Mouse (Mus musculus) urinary bladder, adult 18-20 months (tissue): ENCODE data around the gene Gm17359.

ENCODE experiments used
- DNase-seq, 2 experiments: peaks; one replicate each; pipeline ENCODE4 v3.0.0; 2022; ENCODE audit warnings: low spot score in 2 of 2, mixed read lengths in 2 of 2

Gene Gm17359

GRCm38 (mm10) chr3:79349311-79349710, 12.8 kb downstream of the Gm17359 start:
- DNase-seq, result no peak

GRCm38 (mm10) chr3:79358721-79359120, 22.3 kb downstream of the Gm17359 start:
- DNase-seq, result no peak

DNA sequence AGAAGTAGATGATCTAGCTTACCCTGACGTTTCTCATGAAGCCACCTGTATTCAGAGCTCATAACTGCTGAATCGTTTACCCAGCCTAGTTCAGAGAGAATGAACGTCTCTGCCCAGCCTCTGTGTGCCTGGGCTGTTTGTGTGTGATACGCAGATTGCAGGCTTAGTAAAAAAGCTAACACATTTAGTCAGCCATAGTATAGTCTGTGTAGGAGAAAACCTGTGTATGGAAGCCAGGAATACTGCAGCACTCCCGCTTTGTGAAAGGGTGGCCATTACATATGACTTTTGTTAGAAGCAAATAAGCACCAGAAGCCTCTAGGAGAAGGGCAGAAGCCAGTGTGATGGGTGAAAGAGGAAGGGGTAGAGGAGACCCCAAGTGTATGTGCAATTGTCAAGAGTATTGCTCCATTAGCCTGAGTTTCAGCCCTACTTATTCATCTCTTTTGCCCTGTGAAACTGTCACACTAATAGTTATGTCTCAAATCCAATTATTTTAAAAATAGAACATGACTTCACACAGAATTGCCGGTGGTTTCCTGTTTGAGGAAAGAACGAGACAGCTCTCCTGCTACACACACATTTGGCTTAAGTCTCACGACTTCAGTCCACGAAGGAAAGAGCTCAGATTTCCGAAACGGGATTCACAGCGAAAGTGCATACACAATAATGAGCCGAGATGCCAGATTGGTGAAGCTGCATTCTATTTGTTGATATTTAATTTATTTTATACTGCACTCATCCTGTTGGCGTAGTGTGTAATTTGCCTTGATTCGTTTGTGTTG, 24.0 kb downstream of the Gm17359 start:
- DNase-seq, result no peak

GRCm38 (mm10) chr3:79366098-79366497, 29.6 kb downstream of the Gm17359 start:
- DNase-seq, result no peak

GRCm38 (mm10) chr3:79368306-79368705, 31.8 kb downstream of the Gm17359 start:
- DNase-seq, result no peak

GRCm38 (mm10) chr3:79370385-79370929, 34.0 kb downstream of the Gm17359 start:
- no peak for DNase-seq

DNA sequence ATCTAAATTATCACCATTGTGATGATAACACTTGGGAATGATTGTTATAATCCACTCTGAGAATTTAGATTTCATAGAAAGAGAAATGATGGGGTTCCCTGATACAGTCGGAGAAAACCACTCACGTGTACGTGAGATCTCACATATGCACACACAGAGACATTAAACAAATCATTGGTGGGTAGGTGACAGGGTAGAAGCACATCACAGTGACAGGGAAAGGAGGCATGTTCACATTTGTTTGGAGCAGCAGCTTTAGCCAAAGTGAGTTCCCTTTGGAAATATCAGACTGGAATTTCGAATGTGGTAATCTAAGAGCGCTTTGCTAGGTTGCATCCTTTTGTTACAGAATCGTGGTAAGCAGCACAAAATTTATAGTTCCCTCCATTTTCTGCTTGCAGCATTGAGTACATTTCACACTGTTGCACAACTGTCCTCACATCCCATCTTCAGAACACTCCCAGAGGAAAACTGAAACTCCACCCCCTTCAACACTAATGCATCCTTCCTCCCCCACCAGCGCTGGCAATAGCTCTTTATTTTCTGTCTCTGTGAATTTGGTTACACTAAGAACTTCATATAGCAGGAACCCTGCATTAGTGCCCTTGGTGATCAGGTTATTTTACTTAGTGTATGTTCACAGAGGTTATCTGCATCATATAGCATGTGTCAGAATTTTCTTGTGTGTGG, 35.2 kb downstream of the Gm17359 start:
- DNase-seq, result no peak

GRCm38 (mm10) chr3:79373930-79374329, 37.5 kb downstream of the Gm17359 start:
- DNase-seq, result no peak

DNA sequence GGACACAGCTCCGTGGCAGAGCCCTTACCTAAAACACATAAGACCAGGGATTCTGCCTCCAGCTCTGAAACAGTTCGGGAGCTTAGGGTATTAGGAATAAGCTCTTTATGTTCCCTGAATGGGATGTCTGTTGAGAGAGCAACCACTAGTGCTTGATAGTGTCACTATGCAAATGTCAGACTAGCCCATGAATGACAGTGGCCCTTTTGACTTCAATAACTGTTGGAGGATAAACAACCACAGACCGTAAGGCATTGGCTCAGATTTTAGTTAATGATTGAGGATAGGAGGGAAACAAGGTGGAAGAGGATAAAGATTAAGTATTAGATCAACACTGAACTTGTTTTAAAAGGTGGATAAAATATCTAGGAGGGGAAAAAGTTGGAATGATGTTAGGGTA, 41.6 kb downstream of the Gm17359 start:
- DNase-seq, result no peak

- DNase-seq, result no peak
Observed at GRCm38 (mm10) chr3:79379255-79379836, 42.9 kb downstream of the Gm17359 start.

GRCm38 (mm10) chr3:79379873-79380595, 43.6 kb downstream of the Gm17359 start:
- no peak for DNase-seq

GRCm38 (mm10) chr3:79381398-79381797, 44.9 kb downstream of the Gm17359 start:
- DNase-seq, result no peak

DNA sequence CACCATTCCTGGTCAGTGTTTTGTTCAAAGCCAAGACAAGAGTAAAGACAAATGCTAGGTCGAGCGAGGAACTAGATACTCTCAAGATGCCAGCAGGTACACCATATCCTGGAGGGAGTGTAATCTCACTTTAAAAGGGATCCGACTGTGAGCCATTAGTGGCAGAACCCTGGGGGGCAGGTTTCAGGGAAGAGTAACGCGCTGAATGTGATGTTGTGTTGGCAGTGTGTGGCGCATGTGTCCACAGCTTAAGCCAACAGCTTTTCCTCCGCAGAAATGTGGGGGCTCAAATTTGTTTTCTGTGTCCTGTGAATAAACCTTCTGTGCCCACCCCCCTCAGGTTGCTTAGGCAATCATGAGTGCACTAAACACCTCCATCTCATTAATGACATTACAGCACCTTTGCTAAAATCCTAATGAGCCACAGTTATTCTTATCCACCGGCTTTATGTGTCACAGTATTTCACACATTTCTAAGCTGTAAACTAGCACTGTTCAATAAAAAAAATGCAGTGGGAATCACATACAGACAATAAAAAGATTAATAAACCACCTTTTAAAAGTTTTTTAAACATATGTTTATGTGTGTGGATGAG, 49.1 kb downstream of the Gm17359 start:
- no peak for DNase-seq

DNA sequence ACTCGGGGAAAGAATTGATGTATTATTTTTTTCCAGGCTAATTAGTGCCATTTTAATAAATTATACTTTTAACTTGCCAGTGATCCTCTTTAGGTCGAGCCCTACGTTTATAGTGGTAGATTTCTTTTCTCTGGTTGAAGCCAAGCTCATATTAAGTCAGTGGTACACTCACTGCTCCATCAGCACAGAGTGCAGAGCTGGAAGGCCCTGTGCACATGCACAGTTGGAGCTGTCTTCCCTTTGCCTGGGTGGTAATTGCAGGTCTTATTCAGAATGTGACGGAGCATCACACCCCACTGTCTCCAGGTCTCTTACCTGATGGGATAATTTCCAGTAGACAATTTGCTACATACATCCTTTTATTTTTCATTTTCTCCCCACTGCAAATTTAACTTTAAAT, 52.6 kb downstream of the Gm17359 start:
- DNase-seq, result no peak

GRCm38 (mm10) chr3:79400552-79400951, 64.1 kb downstream of the Gm17359 start:
- no peak for DNase-seq

DNA sequence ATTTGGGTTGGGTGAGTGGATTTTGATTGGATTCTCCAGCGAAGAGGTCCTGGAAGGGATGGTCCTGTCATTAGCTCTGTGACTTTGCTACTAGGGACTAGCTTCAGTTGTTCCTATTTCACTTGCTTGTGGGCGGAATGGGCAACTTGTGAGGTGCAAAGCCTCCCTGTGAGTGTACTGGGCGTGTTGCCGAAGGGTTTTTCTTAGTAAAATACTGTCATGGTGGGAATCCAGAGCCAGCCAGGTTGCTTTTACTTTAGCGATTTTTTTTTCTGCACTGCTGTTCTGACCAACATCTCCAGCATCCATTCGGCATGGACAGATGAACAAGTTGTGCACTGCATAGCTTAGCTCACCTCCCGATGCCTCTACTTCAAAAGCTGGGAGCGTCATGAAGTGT, 65.6 kb downstream of the Gm17359 start:
- no peak for DNase-seq

DNA sequence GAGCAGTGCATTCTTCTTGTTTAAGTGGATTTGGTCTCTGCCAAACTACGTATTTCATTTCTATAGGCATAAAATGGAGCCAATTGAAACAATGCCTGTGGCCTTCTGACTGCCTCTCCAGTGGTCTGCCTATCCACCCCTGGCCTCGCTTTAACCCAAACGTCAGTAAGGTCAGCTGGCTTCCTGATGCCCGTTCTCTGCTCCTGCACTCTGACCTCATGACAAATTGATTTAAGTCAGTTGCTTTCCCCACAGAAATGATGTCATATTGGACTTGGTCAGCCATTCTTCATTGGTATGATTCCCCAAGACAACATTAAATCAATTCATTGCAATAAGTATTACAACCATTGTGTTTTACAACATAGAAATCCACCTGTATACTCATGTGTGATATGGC, 72.1 kb downstream of the Gm17359 start:
- DNase-seq, result no peak

- no peak for DNase-seq
Observed at GRCm38 (mm10) chr3:79409927-79410628, 73.6 kb downstream of the Gm17359 start.

- no peak for DNase-seq
Observed at GRCm38 (mm10) chr3:79410629-79410995, 74.2 kb downstream of the Gm17359 start.

GRCm38 (mm10) chr3:79411666-79412065, 75.2 kb downstream of the Gm17359 start:
- DNase-seq, result no peak

DNA sequence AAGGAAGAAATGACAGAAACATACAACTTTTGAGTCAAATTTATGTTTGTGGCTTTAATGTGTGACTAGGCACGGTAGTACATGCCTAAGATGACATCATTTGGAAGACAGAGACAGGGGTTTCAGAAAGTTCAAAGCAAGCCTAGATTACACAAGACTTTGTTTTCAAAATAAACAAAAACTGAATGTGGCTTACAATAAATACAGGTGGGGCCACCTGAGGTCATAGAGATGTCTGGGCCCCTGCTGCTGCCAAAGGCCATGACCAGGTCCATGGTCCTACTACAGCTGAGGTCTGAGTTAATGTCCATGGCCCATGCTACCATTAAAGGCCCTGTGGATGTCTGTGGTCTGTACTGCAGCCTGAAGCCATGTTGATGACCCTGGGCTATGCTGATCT, 77.0 kb downstream of the Gm17359 start:
- DNase-seq, result no peak
